In the genomic region with DNA sequence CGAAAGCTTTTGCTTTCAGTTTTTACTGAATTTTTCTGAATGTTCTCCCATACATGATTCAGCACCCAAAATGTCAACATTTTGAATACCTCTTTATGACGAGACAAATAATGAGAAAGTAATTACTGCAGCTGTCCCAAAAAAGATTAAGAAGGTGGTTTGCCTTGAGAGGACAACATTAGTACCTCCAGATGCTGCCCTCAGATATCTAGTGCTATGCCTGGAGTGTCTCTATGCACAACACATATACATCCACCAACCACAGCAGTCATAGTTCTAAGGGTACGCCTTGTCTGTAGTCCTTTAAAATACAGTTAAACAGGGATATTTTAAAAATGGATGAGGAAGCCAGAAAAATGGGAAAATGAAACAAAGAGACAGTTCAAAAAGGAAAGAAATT, we compare ENCODE assay signal across 19 mouse cellular contexts.
"Had no signal": no experiment of that assay in that cellular context is flagged by ENCODE, and none has a peak within 500 bp of the region (broad histone marks: within the 10 kb centered on the region; RNA-seq: fewer than 3 reads in every experiment).

No protein-coding gene starts in this region.

- H3K4me3 ChIP-seq: liver, embryonic 15.5 days; lung, embryonic 15.5 days; midbrain, embryonic 10.5 days; midbrain, embryonic 12.5 days; neural tube, embryonic 12.5 days; stomach, embryonic 15.5 days had no signal

- H3K27me3 ChIP-seq: liver, embryonic 15.5 days; lung, embryonic 15.5 days; midbrain, embryonic 12.5 days; neural tube, embryonic 12.5 days; stomach, embryonic 15.5 days had no signal

- H3K9me3 ChIP-seq: liver, embryonic 15.5 days; lung, embryonic 15.5 days; midbrain, embryonic 10.5 days; midbrain, embryonic 12.5 days; neural tube, embryonic 12.5 days; stomach, embryonic 15.5 days had no signal

- DNase-seq: liver, postnatal 0 days; lung, adult 2 months; lung, postnatal 14 days; lung, postnatal 36 days; midbrain, embryonic 14.5 days; right cerebral cortex, postnatal 14 days; thymus, adult 2 months; thymus, postnatal 14 days; thymus, postnatal 36 days had no signal

- H3K4me2 ChIP-seq: liver, embryonic 15.5 days; lung, embryonic 15.5 days; midbrain, embryonic 12.5 days; neural tube, embryonic 12.5 days; stomach, embryonic 15.5 days had no signal

- H3K27ac ChIP-seq: liver, embryonic 15.5 days; lung, embryonic 15.5 days; macrophage; midbrain, embryonic 10.5 days; midbrain, embryonic 12.5 days; neural tube, embryonic 12.5 days; stomach, embryonic 15.5 days; stomach, postnatal 0 days had no signal

- H3K4me1 ChIP-seq: liver, embryonic 15.5 days; lung, embryonic 15.5 days; midbrain, embryonic 12.5 days; neural tube, embryonic 12.5 days; stomach, embryonic 15.5 days had no signal

- H3K9ac ChIP-seq: liver, embryonic 15.5 days; liver, postnatal 0 days; lung, embryonic 15.5 days; midbrain, embryonic 12.5 days; neural tube, embryonic 12.5 days; stomach, embryonic 15.5 days had no signal

- H3K36me3 ChIP-seq: liver, embryonic 15.5 days; lung, embryonic 15.5 days; midbrain, embryonic 10.5 days; midbrain, embryonic 12.5 days; neural tube, embryonic 12.5 days; stomach, embryonic 15.5 days had no signal

- ATAC-seq: liver, postnatal 0 days; lung, postnatal 0 days; midbrain, embryonic 16.5 days had no signal
